Mouse (Mus musculus) limb, embryonic 10.5 days (tissue): ENCODE data around the gene Foxr2. TPM values are rescaled to one million over a fixed set of nuclear protein-coding genes. Genes with fewer than 3 reads are reported as not detected.

ENCODE experiments used
- DNase-seq: peaks from one replicate; pipeline ENCODE4 v3.0.0-alpha.2; 2017; ENCODE audit warnings: low spot score
- H3K27ac ChIP-seq: fragments of 300-500 bp; sonication (generic); 2 replicates; pipeline ENCODE4 v1.5.1; 2016; ENCODE audit warnings: mild to moderate bottlenecking
- H3K27me3 ChIP-seq: fragments of 300-500 bp; sonication (generic); 2 replicates; pipeline ENCODE4 v1.6.1; 2016; ENCODE audit warnings: low read depth, mild to moderate bottlenecking; ENCODE audit not compliant: poor library complexity, severe bottlenecking
- H3K36me3 ChIP-seq: fragments of 300-500 bp; sonication (generic); 2 replicates; pipeline ENCODE4 v1.6.1; 2016; ENCODE audit warnings: mild to moderate bottlenecking, moderate library complexity
- H3K4me1 ChIP-seq: fragments of 300-500 bp; sonication (generic); 2 replicates; pipeline ENCODE4 v1.6.1; 2016
- H3K4me3 ChIP-seq: fragments of 300-500 bp; sonication (generic); 2 replicates; pipeline ENCODE4 v1.5.1; 2016; ENCODE audit warnings: mild to moderate bottlenecking, moderate library complexity
- H3K9me3 ChIP-seq: fragments of 300-500 bp; sonication (generic); replicated peaks from 2 replicates; pipeline ENCODE4 v1.6.1; 2016; ENCODE audit warnings: mild to moderate bottlenecking
- WGBS: fragments of 180-500 bp; shearing (Covaris S2); methylation state at CpG from one replicate; pipeline ENCODE4 v1.1.7; 2016; 5-methylcytosine and 5-hydroxymethylcytosine counted together
- polyA plus RNA-seq: library from polyadenylated mRNA; unstranded; fragments of >200 nt; fragmentation: Nextera tagmentation; extraction: Ambion mirVana; gene quantifications from 2 replicates; pipeline ENCODE4 v1.2.1, GENCODE M21; 2016

The Foxr2 gene
- 0.05 TPM in 1 of 2 replicates, not detected in the other for polyA plus RNA-seq

DNA sequence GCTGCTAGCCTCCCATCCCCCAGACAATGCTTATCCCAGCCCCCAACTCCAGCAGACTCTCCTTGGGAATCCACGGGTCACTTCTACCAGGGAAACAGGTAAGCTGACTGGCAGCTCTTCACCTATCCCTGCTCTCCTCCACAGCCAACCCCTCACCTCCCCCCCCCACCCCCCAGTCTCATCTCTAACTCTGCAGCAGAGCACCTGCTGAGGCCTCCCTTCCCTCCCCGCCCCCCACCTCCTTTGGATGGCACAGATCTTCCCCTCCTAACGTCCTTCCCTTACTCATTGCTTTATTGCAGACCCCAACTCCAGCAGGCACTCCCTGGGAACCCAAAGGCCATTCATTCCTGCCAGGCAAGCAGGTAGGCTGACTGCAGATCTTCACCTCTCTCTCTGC, at the start of gene Foxr2:
Gene Foxr2 (plus strand): TSS at position 301 of the 400 bp plus-strand sequence.
- Histone ChIP-seq H3K27ac (no peak within 1 kb of the TSS), H3K27me3 (peaks cover 74% of the 10 kb centered on the region), H3K4me3 (no peak within 1 kb of the TSS), H3K9me3 (no peaks in the 10 kb centered on the region), H3K36me3 (no peaks in the 10 kb centered on the region), H3K4me1 (no peaks in the 10 kb centered on the region)
- WGBS = 17% methylated on average over 2 of the region's 3 CpGs
- no peak for DNase-seq

- no peaks in the 10 kb centered on the region for H3K36me3 ChIP-seq
- H3K4me1 ChIP-seq = no peaks in the 10 kb centered on the region
- 39% methylated on average over 2 of the region's 2 CpGs for WGBS
- no peak for DNase-seq
- H3K4me3 ChIP-seq = no peak overlapping the region
- H3K9me3 ChIP-seq = no peaks in the 10 kb centered on the region
- H3K27ac ChIP-seq = no peak overlapping the region
- H3K27me3 ChIP-seq = peaks cover 74% of the 10 kb centered on the region
Measured at GRCm38 (mm10) chrX:153119013-153119412, 427 bp downstream of the Foxr2 start.

GRCm38 (mm10) chrX:153139734-153140515, 21.3 kb downstream of the Foxr2 start, which contains the start of gene Rragb:
TSS of gene Rragb (plus strand) at chrX:153139981.
- Histone ChIP-seq H3K4me1 (no peaks in the 10 kb centered on the region), H3K36me3 (0 out of 2 replicates have a peak, but pooled peaks cover 2% of the 10 kb centered on the region), H3K4me3 (peak within 1 kb of the TSS; percentile 58), H3K27ac (peak within 1 kb of the TSS; percentile 73), H3K9me3 (no peaks in the 10 kb centered on the region), H3K27me3 (peaks cover 76% of the 10 kb centered on the region)
- peak; percentile 82 for DNase-seq
- 11% methylated on average over 47 of the region's 47 CpGs for WGBS

DNA sequence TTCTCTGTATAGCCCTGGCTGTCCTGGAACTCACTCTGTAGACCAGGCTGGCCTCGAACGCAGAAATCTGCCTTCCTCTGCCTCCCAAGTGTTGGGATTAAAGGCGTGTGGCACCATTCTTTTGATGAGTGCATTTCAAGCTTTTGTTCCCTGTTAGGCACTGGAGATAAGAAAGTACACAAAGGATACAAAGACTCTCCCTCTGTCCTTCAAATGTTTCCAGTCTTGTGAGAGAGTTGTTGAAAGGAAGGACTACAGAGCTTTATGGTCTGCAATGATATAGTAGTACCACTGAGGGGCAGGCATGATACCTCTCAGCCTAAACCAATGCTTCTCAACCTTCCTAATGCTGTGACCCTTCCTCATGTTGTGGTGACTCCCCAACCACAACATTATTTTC, 24.1 kb downstream of the Foxr2 start:
- Histone ChIP-seq H3K9me3 (no peaks in the 10 kb centered on the region), H3K27ac (no peak overlapping the region), H3K4me1 (no peaks in the 10 kb centered on the region), H3K27me3 (peaks cover 68% of the 10 kb centered on the region), H3K36me3 (0 out of 2 replicates have a peak, but pooled peaks cover 2% of the 10 kb centered on the region), H3K4me3 (no peak overlapping the region)
- no peak for DNase-seq
- 85% methylated on average over 3 of the region's 3 CpGs for WGBS

GRCm38 (mm10) chrX:153151766-153152165, 33.2 kb downstream of the Foxr2 start:
- Histone ChIP-seq H3K4me3 (no peak overlapping the region), H3K4me1 (no peaks in the 10 kb centered on the region), H3K27ac (no peak overlapping the region), H3K27me3 (peaks cover 13% of the 10 kb centered on the region), H3K36me3 (no peaks in the 10 kb centered on the region; the same call in 1 of the 2 replicates), H3K9me3 (no peaks in the 10 kb centered on the region)
- WGBS = 48% methylated on average over 1 of the region's 1 CpGs
- DNase-seq = no peak

DNA sequence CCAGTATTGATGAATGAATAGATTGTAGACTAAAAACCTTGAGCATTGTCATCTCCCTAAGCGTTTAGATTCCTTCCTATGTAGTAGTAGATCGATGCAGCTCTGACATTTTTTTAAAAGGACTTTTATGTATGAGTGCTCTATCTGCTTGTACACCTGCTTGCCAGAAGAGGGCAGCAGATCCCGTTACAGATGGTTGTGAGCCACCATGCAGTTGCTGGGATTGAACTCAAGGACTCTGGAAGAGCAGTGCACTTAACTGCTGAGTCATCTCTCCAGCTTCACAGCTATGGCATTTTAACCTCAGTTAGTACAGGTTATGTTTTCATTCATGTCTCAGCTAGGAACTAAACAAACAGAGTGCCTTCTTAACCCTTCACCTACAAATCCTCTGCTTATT, 36.7 kb downstream of the Foxr2 start:
- H3K27ac ChIP-seq = no peak overlapping the region
- WGBS = 55% methylated on average over 3 of the region's 3 CpGs
- H3K36me3 ChIP-seq = no peaks in the 10 kb centered on the region; the same call in 1 of the 2 replicates
- peak; percentile 29 for DNase-seq
- H3K27me3 ChIP-seq = 0 out of 2 replicates have a peak, but pooled peaks cover 3% of the 10 kb centered on the region
- H3K9me3 ChIP-seq = no peaks in the 10 kb centered on the region
- no peaks in the 10 kb centered on the region for H3K4me1 ChIP-seq
- no peak overlapping the region for H3K4me3 ChIP-seq

DNA sequence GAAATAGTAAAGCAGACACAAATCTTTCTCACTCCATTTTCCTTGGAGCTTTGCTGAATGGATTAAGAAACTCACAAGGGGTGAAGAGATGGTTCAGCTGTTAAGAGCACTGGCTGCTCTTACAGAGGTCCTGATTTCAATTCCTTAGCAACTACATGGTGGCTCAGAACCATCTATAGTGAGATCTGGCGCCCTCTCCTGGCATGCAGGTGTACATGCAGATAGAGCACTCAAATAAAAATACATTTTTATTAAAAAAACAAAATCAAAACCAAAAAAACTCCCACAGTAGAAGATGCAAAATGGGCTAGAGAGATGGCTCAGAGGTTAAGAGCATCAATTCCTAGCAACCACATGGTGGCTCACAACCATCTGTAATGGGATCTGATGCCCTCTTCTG, 56.2 kb downstream of the Foxr2 start:
- DNase-seq = peak; percentile 32
- H3K27ac ChIP-seq = no peak overlapping the region
- H3K27me3 ChIP-seq = no peaks in the 10 kb centered on the region
- no peak overlapping the region for H3K4me3 ChIP-seq
- no peaks in the 10 kb centered on the region for H3K4me1 ChIP-seq
- H3K36me3 ChIP-seq = no peaks in the 10 kb centered on the region
- 19% methylated on average over 1 of the region's 1 CpGs for WGBS
- no peaks in the 10 kb centered on the region for H3K9me3 ChIP-seq

DNA sequence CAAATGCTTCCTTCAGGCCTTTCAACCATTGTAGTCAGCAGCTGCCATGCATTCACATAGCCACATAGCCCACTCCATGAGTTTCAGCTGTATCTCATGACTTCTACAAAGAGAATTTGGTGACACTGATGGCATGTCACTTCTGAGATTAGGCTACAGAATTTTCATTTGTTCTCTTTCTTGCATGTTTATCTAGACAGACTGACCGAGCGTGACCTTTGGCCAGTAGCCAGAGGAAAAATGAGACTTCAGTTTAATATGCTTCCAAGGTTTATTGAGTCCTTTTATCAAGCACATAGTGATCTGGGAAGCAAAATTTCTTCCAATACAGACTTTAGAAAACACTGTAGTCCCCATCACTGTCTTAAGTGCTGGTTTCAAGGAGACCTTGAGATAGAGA, 63.6 kb downstream of the Foxr2 start:
- Histone ChIP-seq H3K36me3 (no peaks in the 10 kb centered on the region), H3K9me3 (no peaks in the 10 kb centered on the region), H3K27me3 (peaks cover 7% of the 10 kb centered on the region; the same call in 1 of the 2 replicates), H3K4me3 (no peak overlapping the region), H3K27ac (no peak overlapping the region), H3K4me1 (no peaks in the 10 kb centered on the region)
- no peak for DNase-seq
- 89% methylated on average over 2 of the region's 2 CpGs for WGBS

Other genes with a start within 250 kb of the Foxr2 start
- gene Usp51, start 112.3 kb upstream of the Foxr2 start, polyA plus RNA-seq = 1.7 and 2.0 TPM in 2 replicates
- 38.6 and 49.3 TPM in 2 replicates for gene Mageh1, start 81.2 kb upstream of the Foxr2 start, polyA plus RNA-seq
- gene Rragb, start 21.2 kb downstream of the Foxr2 start, polyA plus RNA-seq = 5.2 and 5.7 TPM in 2 replicates
- gene Klf8, start 118.7 kb downstream of the Foxr2 start, polyA plus RNA-seq = 0.59 and 0.90 TPM in 2 replicates